Mouse (Mus musculus) retina, postnatal 7 days (tissue): Measurements from ENCODE around the gene Rnls.

Source experiments
- DNase-seq: peaks from one replicate; pipeline ENCODE4 v3.0.0-alpha.2; 2012; ENCODE audit warnings: low read depth, low spot score

The Rnls gene

GRCm38 (mm10) chr19:33201181-33201580 lies 190.9 kb downstream of the Rnls start:
- DNase-seq, result no peak

GRCm38 (mm10) chr19:33192064-33192463 lies 200.0 kb downstream of the Rnls start:
- no peak for DNase-seq

GRCm38 (mm10) chr19:33188766-33189165 lies 203.3 kb downstream of the Rnls start:
- no peak for DNase-seq

GRCm38 (mm10) chr19:33179595-33179994 lies 212.5 kb downstream of the Rnls start:
- no peak for DNase-seq

- no peak for DNase-seq
These were observed 213.2 kb downstream of the Rnls start for GRCm38 (mm10) chr19:33178866-33179265.

GRCm38 (mm10) chr19:33178367-33178766 lies 213.7 kb downstream of the Rnls start:
- DNase-seq, result no peak

GRCm38 (mm10) chr19:33173991-33174390 lies 218.1 kb downstream of the Rnls start:
- no peak for DNase-seq

- no peak for DNase-seq
These were observed 222.2 kb downstream of the Rnls start for GRCm38 (mm10) chr19:33169881-33170280.

- DNase-seq, result no peak
These were observed 224.4 kb downstream of the Rnls start for GRCm38 (mm10) chr19:33167528-33168264.

GRCm38 (mm10) chr19:33164801-33165200 lies 227.3 kb downstream of the Rnls start:
- no peak for DNase-seq

GRCm38 (mm10) chr19:33161903-33162302 lies 230.2 kb downstream of the Rnls start:
- DNase-seq, result no peak

GRCm38 (mm10) chr19:33159897-33160296 lies 232.2 kb downstream of the Rnls start:
- DNase-seq, result no peak

GRCm38 (mm10) chr19:33159192-33159591 lies 232.9 kb downstream of the Rnls start:
- no peak for DNase-seq

- no peak for DNase-seq
These were observed 233.9 kb downstream of the Rnls start for GRCm38 (mm10) chr19:33158234-33158633.

- DNase-seq, result no peak
These were observed 243.7 kb downstream of the Rnls start for GRCm38 (mm10) chr19:33148411-33148810.

- DNase-seq, result no peak
These were observed 248.9 kb downstream of the Rnls start for GRCm38 (mm10) chr19:33143198-33143597.

- DNase-seq, result no peak
These were observed 254.8 kb downstream of the Rnls start for GRCm38 (mm10) chr19:33137316-33137715.

GRCm38 (mm10) chr19:33122611-33123226 lies 269.4 kb downstream of the Rnls start:
- no peak for DNase-seq

- no peak for DNase-seq
These were observed 272.1 kb downstream of the Rnls start for GRCm38 (mm10) chr19:33119947-33120346.

GRCm38 (mm10) chr19:33118898-33119297 lies 273.2 kb downstream of the Rnls start:
- DNase-seq, result no peak

- no peak for DNase-seq
These were observed 277.3 kb downstream of the Rnls start for GRCm38 (mm10) chr19:33114631-33115295.

GRCm38 (mm10) chr19:33113746-33114145 lies 278.3 kb downstream of the Rnls start:
- DNase-seq, result no peak

GRCm38 (mm10) chr19:33110404-33110803 lies 281.7 kb downstream of the Rnls start:
- no peak for DNase-seq
